Mouse (Mus musculus): Measurements from ENCODE around the gene Smg8. TPM values are rescaled to one million over a fixed set of nuclear protein-coding genes. Genes with fewer than 3 reads are reported as not detected.
"Not testable (repeated sequence)": the region's sequence is repeated elsewhere in the genome, so short reads cannot be mapped to it uniquely, and the experiment has no call there.

The Smg8 gene
- polyA plus RNA-seq, 1 experiment from 2014 or later = 35.2 TPM

- no peak for ATAC-seq (ENCODE audit: insufficient number of reproducible peaks, low FRiP score, low TSS enrichment, low read depth)
- no peak overlapping the region for H3K4me2 ChIP-seq (ENCODE audit: low read depth, severe bottlenecking)
- no peak for DNase-seq (ENCODE audit: low spot score)
- no peaks in the 10 kb centered on the region for H3K9me3 ChIP-seq (ENCODE audit: control insufficient read depth, low read length)
- whole genome bisulfite sequencing = 66% methylated on average over 3 of the region's 3 CpGs
- H3K27ac ChIP-seq (replicated peaks; ENCODE audit: low read depth, low read length) = no peak overlapping the region
- no peaks in the 10 kb centered on the region for H3K36me3 ChIP-seq (ENCODE audit: control insufficient read depth, insufficient read depth, low read length)
- no peak overlapping the region for H3K9ac ChIP-seq (ENCODE audit: low read length)
- no peaks in the 10 kb centered on the region for H3K4me1 ChIP-seq (ENCODE audit: control insufficient read depth, insufficient read depth, low read length)
- H3K27me3 ChIP-seq (ENCODE audit: control insufficient read depth, insufficient read depth, low read length) = no peaks in the 10 kb centered on the region
- no peak overlapping the region for H3K4me3 ChIP-seq (ENCODE audit: low read depth, low read length)
These were observed 24.5 kb downstream of the Smg8 start for GRCm38 (mm10) chr11:87062087-87062486.

GRCm38 (mm10) chr11:87060410-87060809 is 26.2 kb downstream of the Smg8 start:
- no peaks in the 10 kb centered on the region for H3K9me3 ChIP-seq (ENCODE audit: control insufficient read depth, low read length)
- ATAC-seq (ENCODE audit: insufficient number of reproducible peaks, low FRiP score, low TSS enrichment, low read depth) (no peak), DNase-seq (ENCODE audit: low spot score) (no peak)
- H3K36me3 ChIP-seq (ENCODE audit: control insufficient read depth, insufficient read depth, low read length) = no peaks in the 10 kb centered on the region
- no peaks in the 10 kb centered on the region for H3K4me1 ChIP-seq (ENCODE audit: control insufficient read depth, insufficient read depth, low read length)
- no peak overlapping the region for H3K27ac ChIP-seq (replicated peaks; ENCODE audit: low read depth, low read length)
- no peak overlapping the region for H3K4me3 ChIP-seq (ENCODE audit: low read depth, low read length)
- H3K4me2 ChIP-seq (ENCODE audit: low read depth, severe bottlenecking) = no peak overlapping the region
- no peaks in the 10 kb centered on the region for H3K27me3 ChIP-seq (ENCODE audit: control insufficient read depth, insufficient read depth, low read length)
- 97% methylated on average over 2 of the region's 2 CpGs for WGBS
- no peak overlapping the region for H3K9ac ChIP-seq (ENCODE audit: low read length)

- Histone ChIP-seq H3K4me2 (ENCODE audit: low read depth, severe bottlenecking) (no peak overlapping the region), H3K4me3 (ENCODE audit: low read depth, low read length) (no peak overlapping the region), H3K27me3 (ENCODE audit: control insufficient read depth, insufficient read depth, low read length) (no peaks in the 10 kb centered on the region), H3K9ac (ENCODE audit: low read length) (no peak overlapping the region), H3K36me3 (ENCODE audit: control insufficient read depth, insufficient read depth, low read length) (no peaks in the 10 kb centered on the region), H3K9me3 (ENCODE audit: control insufficient read depth, low read length) (no peaks in the 10 kb centered on the region), H3K4me1 (ENCODE audit: control insufficient read depth, insufficient read depth, low read length) (no peaks in the 10 kb centered on the region), H3K27ac (replicated peaks; ENCODE audit: low read depth, low read length) (no peak overlapping the region)
- WGBS = 85% methylated on average over 6 of the region's 6 CpGs
- no peak for DNase-seq (ENCODE audit: low spot score)
- ATAC-seq (ENCODE audit: insufficient number of reproducible peaks, low FRiP score, low TSS enrichment, low read depth) = no peak
These were observed 30.3 kb downstream of the Smg8 start for GRCm38 (mm10) chr11:87056286-87056685.

GRCm38 (mm10) chr11:87048900-87049299 is 37.7 kb downstream of the Smg8 start:
- 89% methylated on average over 7 of the region's 7 CpGs for WGBS

GRCm38 (mm10) chr11:87046968-87047367 is 39.6 kb downstream of the Smg8 start:
- Histone ChIP-seq H3K4me3 (ENCODE audit: low read depth, low read length) (no peak overlapping the region), H3K27ac (replicated peaks; ENCODE audit: low read depth, low read length) (no peak overlapping the region), H3K4me2 (ENCODE audit: low read depth, severe bottlenecking) (no peak overlapping the region), H3K4me1 (ENCODE audit: control insufficient read depth, insufficient read depth, low read length) (no peaks in the 10 kb centered on the region), H3K9me3 (ENCODE audit: control insufficient read depth, low read length) (no peaks in the 10 kb centered on the region), H3K9ac (ENCODE audit: low read length) (no peak overlapping the region), H3K27me3 (ENCODE audit: control insufficient read depth, insufficient read depth, low read length) (no peaks in the 10 kb centered on the region), H3K36me3 (ENCODE audit: control insufficient read depth, insufficient read depth, low read length) (no peaks in the 10 kb centered on the region)
- DNase-seq (ENCODE audit: low spot score) = no peak
- WGBS = 91% methylated on average over 5 of the region's 5 CpGs
- ATAC-seq (ENCODE audit: insufficient number of reproducible peaks, low FRiP score, low TSS enrichment, low read depth) = no peak

More at GRCm38 (mm10) chr11:87048900-87049299, 37.7 kb downstream of the Smg8 start:
- not testable (repeated sequence) for H3K9me3 ChIP-seq (ENCODE audit: control insufficient read depth, low read length); H3K27me3 ChIP-seq (ENCODE audit: control insufficient read depth, insufficient read depth, low read length); ATAC-seq (ENCODE audit: insufficient number of reproducible peaks, low FRiP score, low TSS enrichment, low read depth); H3K36me3 ChIP-seq (ENCODE audit: control insufficient read depth, insufficient read depth, low read length); H3K4me1 ChIP-seq (ENCODE audit: control insufficient read depth, insufficient read depth, low read length); DNase-seq (ENCODE audit: low spot score); H3K4me2 ChIP-seq (ENCODE audit: low read depth, severe bottlenecking); H3K9ac ChIP-seq (ENCODE audit: low read length); H3K4me3 ChIP-seq (ENCODE audit: low read depth, low read length); H3K27ac ChIP-seq (replicated peaks; ENCODE audit: low read depth, low read length)

GRCm38 (mm10) chr11:87043052-87043451 is 43.5 kb downstream of the Smg8 start:
- 76% methylated on average over 3 of the region's 3 CpGs for WGBS

GRCm38 (mm10) chr11:87039307-87039963 is 47.1 kb downstream of the Smg8 start:
- Histone ChIP-seq H3K9ac (ENCODE audit: low read length) (no peak overlapping the region), H3K4me3 (ENCODE audit: low read depth, low read length) (no peak overlapping the region), H3K27ac (replicated peaks; ENCODE audit: low read depth, low read length) (no peak overlapping the region), H3K27me3 (ENCODE audit: control insufficient read depth, insufficient read depth, low read length) (no peaks in the 10 kb centered on the region), H3K4me2 (ENCODE audit: low read depth, severe bottlenecking) (no peak overlapping the region), H3K36me3 (ENCODE audit: control insufficient read depth, insufficient read depth, low read length) (no peaks in the 10 kb centered on the region), H3K4me1 (ENCODE audit: control insufficient read depth, insufficient read depth, low read length) (no peaks in the 10 kb centered on the region), H3K9me3 (ENCODE audit: control insufficient read depth, low read length) (no peaks in the 10 kb centered on the region; the same call in 1 of the 2 replicates)
- DNase-seq (ENCODE audit: low spot score) (no peak), ATAC-seq (ENCODE audit: insufficient number of reproducible peaks, low FRiP score, low TSS enrichment, low read depth) (no peak)
- WGBS = 73% methylated on average over 9 of the region's 9 CpGs

More at GRCm38 (mm10) chr11:87043052-87043451, 43.5 kb downstream of the Smg8 start:
- H3K4me3 ChIP-seq (ENCODE audit: low read depth, low read length) = no peak overlapping the region
- ATAC-seq (ENCODE audit: insufficient number of reproducible peaks, low FRiP score, low TSS enrichment, low read depth) = no peak
- H3K27ac ChIP-seq (replicated peaks; ENCODE audit: low read depth, low read length) = no peak overlapping the region
- no peaks in the 10 kb centered on the region for H3K36me3 ChIP-seq (ENCODE audit: control insufficient read depth, insufficient read depth, low read length)
- H3K27me3 ChIP-seq (ENCODE audit: control insufficient read depth, insufficient read depth, low read length) = no peaks in the 10 kb centered on the region
- H3K9me3 ChIP-seq (ENCODE audit: control insufficient read depth, low read length) = no peaks in the 10 kb centered on the region
- no peak for DNase-seq (ENCODE audit: low spot score)
- no peaks in the 10 kb centered on the region for H3K4me1 ChIP-seq (ENCODE audit: control insufficient read depth, insufficient read depth, low read length)
- no peak overlapping the region for H3K9ac ChIP-seq (ENCODE audit: low read length)
- no peak overlapping the region for H3K4me2 ChIP-seq (ENCODE audit: low read depth, severe bottlenecking)

- 69% methylated on average over 4 of the region's 4 CpGs for WGBS
- no peak for ATAC-seq (ENCODE audit: insufficient number of reproducible peaks, low FRiP score, low TSS enrichment, low read depth)
- no peaks in the 10 kb centered on the region; the same call in 1 of the 2 replicates for H3K9me3 ChIP-seq (ENCODE audit: control insufficient read depth, low read length)
- H3K9ac ChIP-seq (ENCODE audit: low read length) = no peak overlapping the region
- H3K36me3 ChIP-seq (ENCODE audit: control insufficient read depth, insufficient read depth, low read length) = no peaks in the 10 kb centered on the region
- H3K27ac ChIP-seq (replicated peaks; ENCODE audit: low read depth, low read length) = no peak overlapping the region
- H3K4me3 ChIP-seq (ENCODE audit: low read depth, low read length) = no peak overlapping the region
- H3K27me3 ChIP-seq (ENCODE audit: control insufficient read depth, insufficient read depth, low read length) = no peaks in the 10 kb centered on the region
- no peaks in the 10 kb centered on the region for H3K4me1 ChIP-seq (ENCODE audit: control insufficient read depth, insufficient read depth, low read length)
- H3K4me2 ChIP-seq (ENCODE audit: low read depth, severe bottlenecking) = no peak overlapping the region
- no peak for DNase-seq (ENCODE audit: low spot score)
These were observed 50.4 kb downstream of the Smg8 start for GRCm38 (mm10) chr11:87036180-87036579.

GRCm38 (mm10) chr11:87028212-87028611 is 58.4 kb downstream of the Smg8 start:
- H3K27me3 ChIP-seq (ENCODE audit: control insufficient read depth, insufficient read depth, low read length) = no peaks in the 10 kb centered on the region
- ATAC-seq (ENCODE audit: insufficient number of reproducible peaks, low FRiP score, low TSS enrichment, low read depth) = no peak
- no peak overlapping the region for H3K9ac ChIP-seq (ENCODE audit: low read length)
- H3K4me3 ChIP-seq (ENCODE audit: low read depth, low read length) = no peak overlapping the region
- no peak overlapping the region for H3K4me2 ChIP-seq (ENCODE audit: low read depth, severe bottlenecking)
- H3K36me3 ChIP-seq (ENCODE audit: control insufficient read depth, insufficient read depth, low read length) = no peaks in the 10 kb centered on the region
- WGBS = 90% methylated on average over 3 of the region's 3 CpGs
- H3K27ac ChIP-seq (replicated peaks; ENCODE audit: low read depth, low read length) = no peak overlapping the region
- H3K4me1 ChIP-seq (ENCODE audit: control insufficient read depth, insufficient read depth, low read length) = no peaks in the 10 kb centered on the region
- no peak for DNase-seq (ENCODE audit: low spot score)
- H3K9me3 ChIP-seq (ENCODE audit: control insufficient read depth, low read length) = no peaks in the 10 kb centered on the region

Data from limb, embryonic 11.5 days (tissue).